ENCODE assay signal across 17 mouse cellular contexts in genomic region chr4:125305766-125306165, GRCm38 (mm10).
"Had no signal": no experiment of that assay in that cellular context is flagged by ENCODE, and none has a peak within 500 bp of the region (broad histone marks: within the 10 kb centered on the region; RNA-seq: fewer than 3 reads in every experiment).

No protein-coding gene starts in this region.

- H3K27ac ChIP-seq: neural tube, embryonic 12.5 days; neural tube, embryonic 13.5 days; neural tube, embryonic 15.5 days; stomach, embryonic 15.5 days; stomach, postnatal 0 days had no signal

- H3K4me3 ChIP-seq: neural tube, embryonic 12.5 days; neural tube, embryonic 13.5 days; neural tube, embryonic 15.5 days; stomach, embryonic 15.5 days had no signal

- DNase-seq: retina, postnatal 1 day; right cerebral cortex, adult 18-20 months; right cerebral cortex, postnatal 14 days; right cerebral cortex, postnatal 25 days; right cerebral cortex, postnatal 4 days; spleen, adult 18-20 months; thymus, adult 18-20 months; thymus, adult 2 months; thymus, postnatal 14 days; thymus, postnatal 25 days; thymus, postnatal 36 days; thymus, postnatal 4 days had no signal
